Mouse (Mus musculus) intestine, embryonic 15.5 days (tissue): ENCODE results near the gene BC049715. TPM values are rescaled to one million over a fixed set of nuclear protein-coding genes. Genes with fewer than 3 reads are reported as not detected.
A peak's percentile ranks its signal among the peaks of the same experiment; 100 is the strongest.

Experiments used
- ATAC-seq: fragments of 200-750 bp; cut with Nextera tagmentation; 2 replicates; pipeline ENCODE4 v1.8.0; 2017; ENCODE audit warnings: moderate TSS enrichment, moderate library complexity
- H3K27ac ChIP-seq: fragments of 300-500 bp; sonication (generic); 2 replicates; pipeline ENCODE4 v1.5.1; 2015; ENCODE audit warnings: mild to moderate bottlenecking, inconsistent platforms
- H3K27me3 ChIP-seq: fragments of 300-500 bp; sonication (generic); replicated peaks from 2 replicates; pipeline ENCODE4 v1.6.1; 2015; ENCODE audit warnings: inconsistent platforms
- H3K36me3 ChIP-seq: fragments of 300-500 bp; sonication (generic); 2 replicates; pipeline ENCODE4 v1.6.1; 2015; ENCODE audit warnings: inconsistent platforms
- H3K4me1 ChIP-seq: fragments of 300-500 bp; sonication (generic); replicated peaks from 2 replicates; pipeline ENCODE4 v1.6.1; 2015; ENCODE audit warnings: inconsistent platforms
- H3K4me2 ChIP-seq: fragments of 300-500 bp; sonication (generic); replicated peaks from 2 replicates; pipeline ENCODE4 v1.6.1; 2015; ENCODE audit warnings: mild to moderate bottlenecking, inconsistent platforms
- H3K4me3 ChIP-seq: fragments of 300-500 bp; sonication (generic); replicated peaks from 2 replicates; pipeline ENCODE4 v1.5.1; 2015; ENCODE audit warnings: inconsistent platforms
- H3K9ac ChIP-seq: fragments of 300-500 bp; sonication (generic); 2 replicates; pipeline ENCODE4 v1.6.1; 2015; ENCODE audit warnings: inconsistent platforms
- H3K9me3 ChIP-seq: fragments of 300-500 bp; sonication (generic); 2 replicates; pipeline ENCODE4 v1.6.1; 2016; ENCODE audit warnings: inconsistent platforms
- WGBS: fragments of 180-500 bp; shearing (Covaris S2); methylation state at CpG from one replicate; pipeline ENCODE4 v1.1.7; 2015; 5-methylcytosine and 5-hydroxymethylcytosine counted together
- polyA plus RNA-seq: library from polyadenylated mRNA; unstranded; fragments of >200 nt; fragmentation: Nextera tagmentation; extraction: Ambion mirVana; gene quantifications from 2 replicates; pipeline ENCODE4 v1.2.1, GENCODE M21; 2015

Gene BC049715
- polyA plus RNA-seq, 1 experiment from 2014 or later = 1.3 TPM

DNA sequence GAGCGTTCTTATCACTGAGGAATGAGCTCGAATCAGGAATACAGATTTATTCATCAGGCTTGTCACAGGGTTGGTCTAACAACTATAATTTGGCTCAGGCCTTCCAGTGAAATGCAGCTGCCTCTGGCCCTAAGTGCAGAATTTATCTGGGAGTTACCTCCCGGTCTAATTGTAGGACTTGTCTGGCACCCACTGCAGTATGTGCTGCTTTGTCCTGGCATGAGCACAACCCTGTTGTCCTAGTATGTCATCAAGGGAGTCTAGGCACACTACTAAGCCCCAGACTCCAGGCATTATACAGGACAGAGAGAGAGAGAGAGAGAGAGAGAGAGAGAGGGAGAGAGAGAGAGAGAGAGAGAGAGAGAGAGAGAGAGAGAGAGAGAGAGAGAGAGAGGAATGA is 9.9 kb downstream of the BC049715 start:
- ATAC-seq = no peak

DNA sequence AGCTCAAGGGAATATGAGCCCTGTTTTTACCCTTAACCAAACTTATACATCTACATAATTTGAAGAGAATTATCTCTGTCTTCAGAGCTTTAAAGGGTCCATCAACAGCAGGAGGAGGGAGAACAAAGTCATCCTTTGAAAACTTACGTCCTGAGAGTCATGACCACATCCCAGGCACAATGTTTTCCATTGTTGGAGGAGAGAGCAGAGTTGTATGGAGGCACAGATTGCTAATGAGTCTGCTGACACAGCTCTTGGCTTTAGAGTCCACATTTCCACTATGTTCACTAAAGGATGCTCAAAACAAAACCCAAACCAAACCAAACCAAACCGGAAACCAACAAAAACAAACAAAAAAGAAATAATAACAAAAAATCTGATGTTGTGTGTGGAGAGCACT is 17.5 kb downstream of the BC049715 start:
- 71% methylated on average over 2 of the region's 2 CpGs for whole genome bisulfite sequencing
- Histone ChIP-seq H3K4me1 (no peaks in the 10 kb centered on the region), H3K9ac (no peak overlapping the region), H3K27me3 (no peaks in the 10 kb centered on the region), H3K4me3 (no peak overlapping the region), H3K36me3 (no peaks in the 10 kb centered on the region), H3K9me3 (no peaks in the 10 kb centered on the region), H3K27ac (no peak overlapping the region), H3K4me2 (no peak overlapping the region)
- ATAC-seq = no peak

More for the DNA sequence above, 9.9 kb downstream of the BC049715 start:
- no peak overlapping the region for H3K27ac ChIP-seq
- H3K27me3 ChIP-seq = no peaks in the 10 kb centered on the region
- H3K4me1 ChIP-seq = no peaks in the 10 kb centered on the region
- H3K9ac ChIP-seq = no peak overlapping the region
- no peaks in the 10 kb centered on the region for H3K36me3 ChIP-seq
- H3K4me2 ChIP-seq = no peak overlapping the region
- no peak overlapping the region for H3K4me3 ChIP-seq
- 83% methylated on average over 3 of the region's 3 CpGs for WGBS
- no peaks in the 10 kb centered on the region for H3K9me3 ChIP-seq

DNA sequence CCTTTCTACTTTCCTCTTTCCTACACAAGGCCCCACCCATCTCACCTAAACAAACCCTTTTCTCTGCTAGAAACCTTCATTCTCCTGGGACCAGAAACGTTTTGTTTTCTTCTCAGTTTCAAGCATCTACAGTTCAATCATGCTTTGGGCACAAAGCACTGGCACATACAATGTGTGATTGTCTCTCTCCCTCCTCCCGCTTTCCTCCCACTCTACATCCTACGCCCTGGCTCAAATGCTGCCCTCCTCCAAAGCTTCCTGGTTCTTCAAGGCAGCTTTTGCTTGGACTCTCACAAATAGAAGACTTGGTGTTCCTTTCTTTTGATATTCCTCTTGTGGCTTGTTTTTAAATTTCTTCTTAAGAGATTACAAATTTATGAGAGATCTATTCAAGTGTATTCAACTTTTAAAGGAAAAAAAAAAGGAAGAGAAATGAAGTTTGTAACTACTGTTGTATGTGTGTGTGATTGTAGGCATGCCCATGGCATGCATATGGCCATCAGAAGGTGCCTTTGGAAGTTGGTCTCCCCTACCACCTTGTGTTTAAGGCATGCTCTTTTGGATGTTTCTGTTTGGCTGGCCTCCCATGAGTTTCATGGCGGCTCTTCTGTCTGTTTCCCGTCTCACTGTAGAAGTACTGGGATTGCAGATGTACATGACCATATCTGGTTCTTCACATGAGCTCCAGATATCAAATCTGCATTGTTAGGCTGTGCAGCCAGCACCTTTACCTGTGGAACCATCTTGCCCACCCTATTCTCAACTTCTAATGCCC is 18.5 kb downstream of the BC049715 start:
- no peak overlapping the region for H3K27ac ChIP-seq
- no peaks in the 10 kb centered on the region for H3K9me3 ChIP-seq
- no peaks in the 10 kb centered on the region for H3K4me1 ChIP-seq
- WGBS = 77% methylated on average over 5 of the region's 5 CpGs
- no peaks in the 10 kb centered on the region for H3K27me3 ChIP-seq
- no peaks in the 10 kb centered on the region for H3K36me3 ChIP-seq
- H3K9ac ChIP-seq = no peak overlapping the region
- no peak overlapping the region for H3K4me2 ChIP-seq
- no peak for ATAC-seq
- no peak overlapping the region for H3K4me3 ChIP-seq

DNA sequence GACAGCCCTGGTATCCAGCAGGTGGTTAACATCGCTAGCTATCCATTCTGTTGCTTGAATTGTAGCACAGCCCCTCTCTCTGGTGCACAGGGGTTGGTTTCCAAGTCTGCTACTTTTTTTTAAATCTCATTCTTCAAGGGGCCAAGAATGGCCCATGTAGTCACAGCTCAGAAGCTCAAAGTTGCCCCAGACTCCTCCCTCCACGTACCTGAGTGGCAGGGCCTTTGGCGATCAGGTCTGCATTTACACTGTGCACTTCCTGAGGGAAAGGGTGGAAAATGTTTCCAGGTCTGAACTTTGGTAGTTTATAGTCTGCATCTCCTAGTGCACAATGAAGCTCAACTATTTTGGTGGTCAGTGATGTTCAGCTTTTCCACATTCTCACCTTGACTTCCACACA is 19.8 kb downstream of the BC049715 start:
- WGBS = 89% methylated on average over 3 of the region's 3 CpGs
- Histone ChIP-seq H3K4me1 (no peaks in the 10 kb centered on the region), H3K4me2 (no peak overlapping the region), H3K9me3 (no peaks in the 10 kb centered on the region), H3K27me3 (no peaks in the 10 kb centered on the region), H3K4me3 (no peak overlapping the region), H3K36me3 (no peaks in the 10 kb centered on the region), H3K27ac (no peak overlapping the region), H3K9ac (no peak overlapping the region)
- no peak for ATAC-seq

DNA sequence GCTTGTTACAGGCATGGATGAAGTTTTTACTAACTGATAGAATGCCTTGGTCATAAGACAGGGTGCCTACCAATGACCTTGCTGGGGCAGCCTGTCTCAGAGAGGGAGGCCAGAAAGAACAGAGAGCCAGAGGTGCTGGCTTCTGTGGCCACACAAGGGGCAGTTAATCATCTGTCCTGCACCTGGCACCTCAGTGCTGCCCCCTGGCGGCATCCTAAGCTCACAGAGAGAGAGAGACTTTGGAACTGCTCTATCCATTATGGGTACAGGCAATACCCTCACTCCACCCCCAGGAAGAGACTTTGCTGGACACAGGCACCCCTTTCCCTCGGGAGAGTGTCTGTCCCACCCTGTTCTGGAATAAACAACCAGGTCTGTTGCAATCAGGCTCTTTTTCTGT is 20.4 kb downstream of the BC049715 start:
- Histone ChIP-seq H3K27ac (no peak overlapping the region), H3K36me3 (no peaks in the 10 kb centered on the region), H3K27me3 (no peaks in the 10 kb centered on the region), H3K9ac (no peak overlapping the region), H3K4me3 (no peak overlapping the region), H3K4me1 (no peaks in the 10 kb centered on the region), H3K9me3 (no peaks in the 10 kb centered on the region), H3K4me2 (no peak overlapping the region)
- ATAC-seq = no peak
- WGBS = 13% methylated on average over 2 of the region's 2 CpGs

DNA sequence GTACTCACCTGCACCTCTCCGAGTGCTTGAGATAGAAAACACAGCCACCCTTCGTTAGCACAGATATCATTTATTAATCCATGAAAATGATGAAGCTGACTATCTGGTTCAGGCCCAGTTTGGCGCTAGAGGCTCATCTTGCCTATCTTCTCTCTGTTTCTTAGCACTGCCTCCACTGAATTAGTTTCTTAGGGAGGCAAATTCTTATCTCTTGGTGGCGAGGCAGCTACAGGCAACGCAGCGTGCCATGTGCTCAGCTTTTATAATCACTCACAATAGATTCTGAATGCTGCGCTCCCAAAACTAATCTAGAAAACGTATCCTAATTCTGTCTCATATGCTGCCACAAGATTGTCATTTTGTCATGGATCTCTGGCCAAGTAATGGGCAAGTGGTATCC is 21.0 kb downstream of the BC049715 start:
- 79% methylated on average over 8 of the region's 8 CpGs for WGBS
- no peak overlapping the region for H3K4me3 ChIP-seq
- H3K36me3 ChIP-seq = no peaks in the 10 kb centered on the region
- no peaks in the 10 kb centered on the region for H3K27me3 ChIP-seq
- H3K4me2 ChIP-seq = no peak overlapping the region
- H3K27ac ChIP-seq = no peak overlapping the region
- H3K9ac ChIP-seq = no peak overlapping the region
- H3K4me1 ChIP-seq = no peaks in the 10 kb centered on the region
- ATAC-seq = no peak
- H3K9me3 ChIP-seq = no peaks in the 10 kb centered on the region

DNA sequence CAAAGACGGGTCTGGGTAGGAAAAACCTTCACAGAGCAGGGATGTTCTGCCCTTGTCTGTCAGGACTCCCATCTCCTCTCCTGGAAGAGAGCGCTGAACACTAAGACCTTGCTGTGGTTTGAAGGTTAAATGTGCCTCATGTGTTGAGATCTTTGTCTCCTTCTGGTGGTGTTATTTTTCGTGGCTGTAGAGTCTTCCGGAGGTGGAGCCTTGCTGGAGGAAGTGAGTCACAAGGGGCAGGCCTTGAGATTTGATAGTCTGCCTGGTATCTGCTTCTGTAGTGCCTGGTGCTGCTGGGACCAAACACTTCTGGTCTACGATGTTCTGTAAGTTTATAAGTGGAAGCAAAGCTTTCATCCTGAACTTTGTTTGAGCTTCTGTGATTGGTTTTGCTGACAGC is 21.5 kb downstream of the BC049715 start:
- Histone ChIP-seq H3K27ac (no peak overlapping the region), H3K9ac (no peak overlapping the region), H3K4me3 (no peak overlapping the region), H3K36me3 (no peaks in the 10 kb centered on the region), H3K27me3 (no peaks in the 10 kb centered on the region), H3K4me2 (no peak overlapping the region), H3K4me1 (no peaks in the 10 kb centered on the region), H3K9me3 (no peaks in the 10 kb centered on the region)
- 89% methylated on average over 5 of the region's 5 CpGs for WGBS
- no peak for ATAC-seq

DNA sequence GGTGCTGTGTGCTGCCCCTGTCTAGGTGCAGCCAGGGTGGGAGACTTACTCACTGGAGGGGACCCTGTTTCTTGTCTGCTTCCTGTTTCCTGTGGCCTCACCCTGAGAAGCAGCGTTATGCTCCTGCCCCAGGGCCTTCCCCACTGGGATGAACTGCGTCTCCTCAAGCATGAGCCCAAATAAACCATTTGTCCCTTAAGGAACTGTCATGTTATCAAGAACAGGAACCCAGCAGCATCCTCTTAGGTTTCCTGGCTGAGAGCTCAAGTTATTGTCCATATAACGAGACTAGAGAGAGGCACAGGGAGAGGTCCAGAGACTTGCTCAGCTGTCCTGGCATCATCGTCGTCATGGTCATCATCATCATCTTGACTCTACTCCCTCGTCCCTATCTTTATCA is 22.8 kb downstream of the BC049715 start:
- 66% methylated on average over 6 of the region's 6 CpGs for WGBS

DNA sequence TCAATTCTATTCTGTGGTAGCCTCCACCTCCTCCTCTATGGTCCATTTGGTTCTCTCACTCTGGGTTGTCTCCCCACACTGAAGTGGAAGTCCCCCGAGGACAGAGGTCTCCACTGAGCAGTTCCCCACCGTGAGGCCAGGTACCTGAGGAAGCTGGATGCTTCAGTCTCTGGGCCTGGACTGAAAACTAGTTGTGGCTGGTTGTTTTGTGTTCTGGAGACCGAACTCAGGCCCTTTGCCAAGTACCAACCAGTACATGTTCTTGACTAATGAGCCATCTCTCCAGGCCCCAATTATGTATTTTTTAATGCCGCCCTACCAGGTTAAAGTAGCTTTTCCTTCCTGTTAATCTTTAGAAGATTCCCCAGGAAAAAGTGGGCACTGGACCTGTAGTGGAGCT is 24.9 kb downstream of the BC049715 start:
- no peaks in the 10 kb centered on the region for H3K27me3 ChIP-seq
- 78% methylated on average over 4 of the region's 4 CpGs for WGBS
- H3K27ac ChIP-seq = no peak overlapping the region
- no peak overlapping the region for H3K9ac ChIP-seq
- H3K4me1 ChIP-seq = peaks cover 10% of the 10 kb centered on the region
- H3K36me3 ChIP-seq = no peaks in the 10 kb centered on the region
- no peak overlapping the region for H3K4me3 ChIP-seq
- ATAC-seq = no peak
- H3K9me3 ChIP-seq = no peaks in the 10 kb centered on the region
- no peak overlapping the region for H3K4me2 ChIP-seq

More for the DNA sequence above, 22.8 kb downstream of the BC049715 start:
- Histone ChIP-seq H3K9ac (no peak overlapping the region), H3K4me1 (no peaks in the 10 kb centered on the region), H3K4me3 (no peak overlapping the region), H3K27ac (no peak overlapping the region), H3K4me2 (no peak overlapping the region), H3K9me3 (no peaks in the 10 kb centered on the region), H3K27me3 (no peaks in the 10 kb centered on the region), H3K36me3 (no peaks in the 10 kb centered on the region)
- no peak for ATAC-seq

DNA sequence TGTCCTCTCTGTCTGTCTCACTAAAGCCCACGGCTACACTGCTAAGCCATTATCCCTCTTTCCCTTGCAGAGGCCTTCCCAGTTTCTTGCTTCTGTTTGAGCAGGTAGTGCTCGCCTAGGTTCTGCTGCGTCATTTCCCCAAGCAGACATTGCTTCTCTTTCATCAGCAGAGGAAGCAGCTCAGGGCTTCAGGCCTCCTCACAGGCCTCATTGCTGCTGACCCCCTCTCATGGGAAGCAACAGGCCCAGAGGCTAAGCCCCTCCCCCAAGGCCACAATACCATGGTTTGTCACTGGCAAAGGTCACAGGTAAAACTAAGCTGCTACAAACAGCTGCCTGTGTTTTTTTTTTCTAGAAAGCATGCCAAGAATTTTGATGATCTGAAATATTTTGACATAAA is 25.3 kb downstream of the BC049715 start:
- peaks cover 14% of the 10 kb centered on the region for H3K4me1 ChIP-seq
- no peak overlapping the region for H3K4me3 ChIP-seq
- WGBS = 42% methylated on average over 3 of the region's 3 CpGs
- H3K4me2 ChIP-seq = no peak overlapping the region
- H3K36me3 ChIP-seq = no peaks in the 10 kb centered on the region
- no peak for ATAC-seq
- H3K9me3 ChIP-seq = no peaks in the 10 kb centered on the region
- H3K27me3 ChIP-seq = no peaks in the 10 kb centered on the region
- no peak overlapping the region for H3K27ac ChIP-seq
- no peak overlapping the region for H3K9ac ChIP-seq

DNA sequence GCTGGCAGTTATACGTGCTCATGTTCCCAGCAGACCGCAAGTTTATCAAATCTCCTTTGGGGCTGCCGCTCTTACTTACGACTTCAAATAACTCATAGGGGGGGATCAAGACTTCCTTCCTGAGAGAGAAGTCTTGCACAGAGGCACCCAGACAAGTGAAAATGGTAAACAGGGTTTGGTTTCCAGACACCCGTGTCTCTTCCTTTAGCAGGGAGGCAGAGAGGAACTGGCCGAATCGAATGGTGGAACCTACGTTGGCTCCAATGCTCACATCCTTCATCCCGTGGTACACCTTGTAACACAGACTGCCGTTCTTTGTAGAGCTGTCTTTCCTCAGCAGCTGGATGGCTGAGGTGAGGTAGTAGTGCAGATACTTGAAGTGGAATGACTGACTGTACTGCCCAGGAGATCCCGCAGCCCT is 26.9 kb downstream of the BC049715 start:
- Histone ChIP-seq H3K9ac (no peak overlapping the region), H3K9me3 (no peaks in the 10 kb centered on the region), H3K4me2 (no peak overlapping the region), H3K36me3 (no peaks in the 10 kb centered on the region), H3K4me1 (peaks cover 14% of the 10 kb centered on the region), H3K27ac (no peak overlapping the region), H3K4me3 (no peak overlapping the region), H3K27me3 (no peaks in the 10 kb centered on the region)
- WGBS = 81% methylated on average over 11 of the region's 11 CpGs
- ATAC-seq = no peak

DNA sequence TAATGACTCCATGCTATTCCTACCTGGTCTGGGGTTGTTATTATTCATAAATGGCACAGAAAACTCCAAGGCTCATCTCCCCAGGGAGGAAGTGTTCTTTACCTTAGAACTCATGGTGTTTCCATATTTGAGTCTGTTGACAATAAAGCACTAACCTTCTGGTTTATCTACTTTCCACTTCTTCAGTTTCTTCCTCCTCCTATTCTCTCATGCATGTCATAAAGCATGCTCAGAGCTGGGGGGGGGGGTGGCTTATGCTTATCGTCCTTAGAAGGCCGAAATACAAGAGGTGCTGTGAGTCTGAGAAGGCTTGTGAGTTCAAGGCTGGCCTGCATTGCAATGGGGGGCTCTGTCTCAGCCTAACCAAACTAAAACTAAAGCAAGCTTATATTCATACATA is 27.8 kb downstream of the BC049715 start:
- H3K36me3 ChIP-seq = no peaks in the 10 kb centered on the region
- H3K4me3 ChIP-seq = no peak overlapping the region
- no peak for ATAC-seq
- no peaks in the 10 kb centered on the region for H3K27me3 ChIP-seq
- 67% methylated on average over 2 of the region's 2 CpGs for WGBS
- H3K9me3 ChIP-seq = no peaks in the 10 kb centered on the region
- H3K4me1 ChIP-seq = peaks cover 14% of the 10 kb centered on the region
- no peak overlapping the region for H3K9ac ChIP-seq
- H3K27ac ChIP-seq = no peak overlapping the region
- peak overlapping the region; percentile 49; the same call in 1 of the 2 replicates for H3K4me2 ChIP-seq

DNA sequence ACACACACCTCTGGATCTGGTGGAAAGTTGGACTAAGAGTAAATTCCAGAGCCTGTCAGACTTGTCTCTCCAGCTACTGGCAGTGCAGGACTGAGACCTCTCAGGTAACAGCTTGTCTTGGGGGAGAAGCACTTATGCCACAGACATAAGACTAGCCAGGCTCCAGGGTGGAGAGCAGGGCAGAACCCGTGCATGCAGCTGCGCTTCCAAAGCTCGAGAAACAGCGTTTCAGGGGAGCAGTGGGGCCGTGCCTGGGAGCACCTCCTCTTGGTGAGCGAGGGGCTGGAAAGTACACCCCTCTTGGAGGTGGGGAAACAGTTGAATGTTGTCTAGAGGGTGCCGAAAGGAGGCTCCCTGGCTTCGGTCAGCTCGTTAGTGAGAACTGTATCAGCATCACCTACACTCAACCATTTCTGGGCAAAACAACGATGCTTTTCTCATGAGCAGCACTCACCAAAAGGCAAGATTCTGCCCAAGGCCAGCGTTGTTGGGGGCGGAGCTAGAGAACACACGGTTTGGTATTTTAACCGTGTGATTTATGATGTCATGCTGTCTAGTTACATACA is 28.7 kb downstream of the BC049715 start:
- Histone ChIP-seq H3K36me3 (no peaks in the 10 kb centered on the region), H3K9ac (no peak overlapping the region), H3K4me1 (peaks cover 14% of the 10 kb centered on the region), H3K4me2 (peak overlapping the region; percentile 49), H3K9me3 (no peaks in the 10 kb centered on the region), H3K4me3 (peak overlapping the region; percentile 13), H3K27ac (0 out of 2 replicates have a peak overlapping the region, but pooled peaks have one; percentile 30), H3K27me3 (no peaks in the 10 kb centered on the region)
- peak; percentile 48 for ATAC-seq
- WGBS = 34% methylated on average over 14 of the region's 14 CpGs
